Mouse (Mus musculus) lung, postnatal 0 days (tissue): ENCODE measurements around the gene Kcnk1.

Experiments
- CTCF ChIP-seq: IDR thresholded peaks from 2 replicates; pipeline ENCODE4 v1.5.1; 2016; ENCODE audit warnings: antibody characterized with exemption, mild to moderate bottlenecking
- EP300 ChIP-seq: IDR thresholded peaks from 2 replicates; pipeline ENCODE4 v1.6.1; 2016; ENCODE audit warnings: antibody characterized with exemption, mild to moderate bottlenecking, control low read depth

DNA sequence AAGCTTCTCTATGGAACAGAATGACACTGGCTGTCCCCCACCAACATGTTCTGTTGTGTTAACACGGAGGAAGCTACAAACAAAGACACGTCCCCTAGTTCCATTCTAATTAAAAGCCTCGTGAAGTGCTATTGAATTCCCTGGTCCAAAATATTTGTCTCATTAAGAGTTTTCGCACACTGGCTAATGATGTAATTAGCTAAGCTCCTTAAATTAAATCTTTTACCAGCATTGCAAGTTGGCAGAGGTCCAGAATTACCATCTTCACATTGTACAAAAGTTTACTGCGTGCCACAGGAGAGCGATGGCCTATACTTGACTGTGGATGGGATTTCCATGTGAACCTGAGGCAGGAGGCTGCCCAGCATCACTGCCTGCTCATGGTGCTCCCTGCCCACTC, 33.2 kb upstream of the Kcnk1 start:
- TF ChIP-seq CTCF (no peak), EP300 (no peak)
